Mouse (Mus musculus) kidney, embryonic 16.5 days (tissue): Measurements from ENCODE around the gene Ppp3ca. TPM values are rescaled to one million over a fixed set of nuclear protein-coding genes. Genes with fewer than 3 reads are reported as not detected.

Source experiments
- ATAC-seq: fragments of 200-750 bp; cut with Nextera tagmentation; 2 replicates; pipeline ENCODE4 v1.8.0; 2017; ENCODE audit warnings: moderate TSS enrichment; ENCODE audit not compliant: low FRiP score, low TSS enrichment
- H3K27ac ChIP-seq: fragments of 300-500 bp; sonication (generic); 2 replicates; pipeline ENCODE4 v1.5.1; 2014; ENCODE audit warnings: low read length
- H3K27me3 ChIP-seq: fragments of 300-500 bp; sonication (generic); 2 replicates; pipeline ENCODE4 v1.6.1; 2014; ENCODE audit warnings: low read length, control low read depth, mixed read lengths; ENCODE audit not compliant: insufficient read depth
- H3K36me3 ChIP-seq: fragments of 300-500 bp; sonication (generic); 2 replicates; pipeline ENCODE4 v1.6.1; 2014; ENCODE audit warnings: low read length, control low read depth, mixed read lengths; ENCODE audit not compliant: insufficient read depth
- H3K4me1 ChIP-seq: fragments of 300-500 bp; sonication (generic); 2 replicates; pipeline ENCODE4 v1.6.1; 2014; ENCODE audit warnings: low read length, control low read depth, mixed read lengths; ENCODE audit not compliant: insufficient read depth
- H3K4me2 ChIP-seq: fragments of 300-500 bp; sonication (generic); replicated peaks from 2 replicates; pipeline ENCODE4 v1.6.1; 2014; ENCODE audit warnings: low read depth, low read length
- H3K4me3 ChIP-seq: fragments of 300-500 bp; sonication (generic); 2 replicates; pipeline ENCODE4 v1.5.1; 2014; ENCODE audit warnings: mild to moderate bottlenecking, low read length
- H3K9ac ChIP-seq: fragments of 300-500 bp; sonication (generic); replicated peaks from 2 replicates; pipeline ENCODE4 v1.6.1; 2014; ENCODE audit warnings: low read length
- H3K9me3 ChIP-seq: fragments of 300-500 bp; sonication (generic); 2 replicates; pipeline ENCODE4 v1.6.1; 2016; ENCODE audit warnings: low read length, control low read depth
- WGBS: fragments of 180-500 bp; shearing (Covaris S2); extraction: QIAGEN DNeasy Blood & Tissue Kit; methylation state at CpG from one replicate; pipeline ENCODE4 v1.1.7; 2014; 5-methylcytosine and 5-hydroxymethylcytosine counted together
- polyA plus RNA-seq: library from polyadenylated mRNA; unstranded; fragments of >200 nt; fragmentation: Nextera tagmentation; extraction: Ambion mirVana; gene quantifications from 2 replicates; pipeline ENCODE4 v1.2.1, GENCODE M21; 2015

Gene Ppp3ca
- polyA plus RNA-seq, 1 experiment from 2014 or later: 50.7 TPM

GRCm38 (mm10) chr3:136899744-136900143 lies 229.8 kb downstream of the Ppp3ca start:
- 82% methylated on average over 2 of the region's 2 CpGs for WGBS
- no peak for ATAC-seq
- Histone ChIP-seq H3K36me3 (0 out of 2 replicates have a peak, but pooled peaks cover 11% of the 10 kb centered on the region), H3K4me1 (no peaks in the 10 kb centered on the region), H3K9me3 (no peaks in the 10 kb centered on the region), H3K27me3 (no peaks in the 10 kb centered on the region), H3K4me3 (no peak overlapping the region), H3K4me2 (no peak overlapping the region), H3K27ac (no peak overlapping the region), H3K9ac (no peak overlapping the region)

- 89% methylated on average over 6 of the region's 6 CpGs for WGBS
Measured at GRCm38 (mm10) chr3:136900986-136901385, 231.1 kb downstream of the Ppp3ca start.

GRCm38 (mm10) chr3:136902776-136903175 lies 232.9 kb downstream of the Ppp3ca start:
- no peaks in the 10 kb centered on the region for H3K27me3 ChIP-seq
- WGBS: 97% methylated on average over 18 of the region's 18 CpGs

More at GRCm38 (mm10) chr3:136900986-136901385, 231.1 kb downstream of the Ppp3ca start:
- Histone ChIP-seq H3K4me1 (no peaks in the 10 kb centered on the region), H3K27ac (no peak overlapping the region), H3K4me2 (no peak overlapping the region), H3K9me3 (no peaks in the 10 kb centered on the region), H3K9ac (no peak overlapping the region), H3K27me3 (no peaks in the 10 kb centered on the region), H3K4me3 (no peak overlapping the region), H3K36me3 (peaks cover 8% of the 10 kb centered on the region; the same call in 1 of the 2 replicates)
- no peak for ATAC-seq

GRCm38 (mm10) chr3:136905577-136905976 lies 235.7 kb downstream of the Ppp3ca start:
- Histone ChIP-seq H3K4me2 (no peak overlapping the region), H3K36me3 (peaks cover 5% of the 10 kb centered on the region; the same call in 1 of the 2 replicates), H3K9ac (no peak overlapping the region), H3K4me1 (peaks cover under 1% of the 10 kb centered on the region; the same call in 1 of the 2 replicates), H3K9me3 (no peaks in the 10 kb centered on the region), H3K27me3 (no peaks in the 10 kb centered on the region), H3K27ac (no peak overlapping the region), H3K4me3 (no peak overlapping the region)
- WGBS: 90% methylated on average over 1 of the region's 1 CpGs
- ATAC-seq: no peak

More at GRCm38 (mm10) chr3:136902776-136903175, 232.9 kb downstream of the Ppp3ca start:
- no peak overlapping the region for H3K4me3 ChIP-seq
- H3K9ac ChIP-seq: no peak overlapping the region
- no peak for ATAC-seq
- peaks cover 5% of the 10 kb centered on the region; the same call in 1 of the 2 replicates for H3K36me3 ChIP-seq
- no peaks in the 10 kb centered on the region for H3K4me1 ChIP-seq
- H3K9me3 ChIP-seq: no peaks in the 10 kb centered on the region
- no peak overlapping the region for H3K27ac ChIP-seq
- no peak overlapping the region for H3K4me2 ChIP-seq

DNA sequence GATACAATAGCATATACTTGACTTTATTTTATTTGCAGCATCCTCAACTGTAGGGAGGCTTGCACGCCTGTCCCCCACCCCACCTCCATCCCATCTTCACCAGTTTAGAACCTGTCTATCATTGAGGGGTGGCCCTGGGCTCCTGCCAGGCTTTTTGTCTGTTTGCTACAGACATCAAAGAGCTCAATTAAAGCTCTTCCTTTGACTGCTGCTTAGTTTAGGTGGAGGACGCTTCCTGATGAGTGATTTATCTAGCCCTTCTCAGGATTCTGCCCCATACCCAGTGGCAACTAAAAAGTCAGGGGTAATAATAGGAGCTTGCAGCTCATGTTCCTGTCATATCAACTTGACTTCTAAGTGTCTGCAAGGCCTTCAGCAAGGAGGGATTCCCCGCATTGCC lies 239.6 kb downstream of the Ppp3ca start:
- Histone ChIP-seq H3K4me3 (no peak overlapping the region), H3K9me3 (no peaks in the 10 kb centered on the region), H3K27me3 (no peaks in the 10 kb centered on the region), H3K4me1 (peaks cover 6% of the 10 kb centered on the region; the same call in 1 of the 2 replicates), H3K9ac (no peak overlapping the region), H3K27ac (no peak overlapping the region), H3K36me3 (no peaks in the 10 kb centered on the region; the same call in 1 of the 2 replicates), H3K4me2 (no peak overlapping the region)
- no peak for ATAC-seq
- WGBS: 51% methylated on average over 3 of the region's 3 CpGs

DNA sequence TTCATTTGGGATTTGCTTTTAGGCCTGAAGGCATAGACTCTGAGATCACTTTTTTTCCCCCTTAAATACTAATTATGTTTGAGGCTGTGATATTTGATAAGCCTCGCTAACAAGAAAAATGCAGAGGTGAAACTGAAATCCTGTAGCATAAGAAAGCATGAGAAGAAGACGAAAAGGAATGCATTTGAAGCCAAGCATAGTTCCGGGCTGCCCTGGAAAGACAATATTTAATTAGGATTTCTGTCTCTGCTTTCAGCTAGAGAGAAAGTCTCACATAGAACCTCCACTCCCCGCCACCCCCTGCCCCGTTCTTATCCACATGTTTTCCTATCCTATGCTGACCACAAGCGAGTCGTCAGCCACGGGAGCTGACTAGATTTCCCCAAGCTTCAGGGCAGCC lies 241.4 kb downstream of the Ppp3ca start:
- H3K4me1 ChIP-seq: peaks cover 6% of the 10 kb centered on the region; the same call in 1 of the 2 replicates
- no peaks in the 10 kb centered on the region for H3K36me3 ChIP-seq
- no peak for ATAC-seq
- no peak overlapping the region for H3K27ac ChIP-seq
- WGBS: 52% methylated on average over 8 of the region's 8 CpGs
- H3K4me3 ChIP-seq: no peak overlapping the region
- H3K9me3 ChIP-seq: no peaks in the 10 kb centered on the region
- H3K27me3 ChIP-seq: no peaks in the 10 kb centered on the region
- H3K9ac ChIP-seq: no peak overlapping the region
- no peak overlapping the region for H3K4me2 ChIP-seq

GRCm38 (mm10) chr3:136917080-136917479 lies 247.2 kb downstream of the Ppp3ca start:
- no peaks in the 10 kb centered on the region for H3K4me1 ChIP-seq
- H3K9me3 ChIP-seq: no peaks in the 10 kb centered on the region
- H3K27ac ChIP-seq: no peak overlapping the region
- H3K27me3 ChIP-seq: no peaks in the 10 kb centered on the region
- 0 out of 2 replicates have a peak, but pooled peaks cover 3% of the 10 kb centered on the region for H3K36me3 ChIP-seq
- H3K9ac ChIP-seq: no peak overlapping the region
- no peak overlapping the region for H3K4me2 ChIP-seq
- no peak for ATAC-seq
- 93% methylated on average over 7 of the region's 7 CpGs for WGBS
- no peak overlapping the region for H3K4me3 ChIP-seq

DNA sequence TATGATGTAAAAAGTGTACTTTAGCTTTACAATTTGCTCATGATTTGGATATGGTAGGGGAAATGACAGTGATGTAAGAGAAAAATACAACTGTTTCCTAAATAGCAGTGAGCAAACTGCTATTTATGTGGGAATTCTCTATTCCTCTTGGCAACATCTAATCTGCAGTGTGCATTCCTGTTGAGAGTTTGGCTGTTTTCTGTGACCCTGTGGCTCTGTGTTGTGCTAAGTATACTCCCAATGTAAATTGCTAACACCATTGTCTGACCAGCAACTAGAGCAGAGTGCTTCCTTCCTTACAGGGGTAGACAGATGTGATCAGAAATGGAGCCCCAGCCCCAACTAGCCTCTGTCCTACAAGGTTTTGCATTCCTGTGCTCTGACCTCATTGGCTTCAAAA lies 263.1 kb downstream of the Ppp3ca start:
- no peaks in the 10 kb centered on the region for H3K27me3 ChIP-seq
- H3K27ac ChIP-seq: no peak overlapping the region
- H3K4me1 ChIP-seq: no peaks in the 10 kb centered on the region
- H3K4me2 ChIP-seq: no peak overlapping the region
- no peak overlapping the region for H3K4me3 ChIP-seq
- peaks cover 22% of the 10 kb centered on the region for H3K36me3 ChIP-seq
- no peak overlapping the region for H3K9ac ChIP-seq
- H3K9me3 ChIP-seq: no peaks in the 10 kb centered on the region
- no peak for ATAC-seq

DNA sequence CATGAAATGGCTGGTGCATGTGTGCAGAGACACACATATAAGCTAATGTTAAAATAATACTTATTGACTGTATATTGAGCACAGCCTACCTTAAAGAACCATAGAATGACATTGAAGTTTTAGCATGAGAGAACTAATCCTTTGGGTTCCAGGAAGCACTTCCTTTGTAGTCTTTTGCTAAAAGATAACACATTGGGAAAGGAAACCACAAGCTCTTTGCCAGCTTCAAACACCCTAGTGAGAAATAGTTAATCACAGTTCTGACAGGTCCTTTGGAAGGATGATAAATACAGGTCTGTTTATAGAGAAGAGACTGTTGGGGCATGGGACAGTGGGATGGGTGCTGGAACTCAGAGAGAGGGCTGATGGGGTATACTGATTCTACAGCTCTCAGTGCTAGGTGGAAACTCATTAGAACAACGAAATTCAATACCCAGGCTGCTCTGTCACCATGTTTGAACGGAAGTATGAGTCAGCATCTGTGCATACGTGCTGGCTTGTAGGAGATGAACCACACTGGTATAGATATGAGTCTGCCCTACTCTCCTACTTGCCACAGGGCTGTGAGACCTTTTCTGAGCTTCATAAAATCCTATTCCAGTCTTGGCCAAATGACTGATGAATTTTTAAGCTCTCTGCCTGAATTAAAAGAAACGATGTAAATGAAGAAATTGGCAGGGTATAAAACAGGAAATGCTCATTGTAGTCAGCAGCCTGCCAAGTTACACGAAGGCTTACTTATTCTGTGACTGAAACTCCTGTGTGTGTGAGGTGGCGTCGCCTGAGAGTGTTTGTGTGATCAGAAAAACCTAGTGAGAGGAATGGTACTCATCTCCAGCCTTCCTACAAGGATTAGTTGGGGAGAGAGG lies 271.0 kb downstream of the Ppp3ca start:
- WGBS: 52% methylated on average over 7 of the region's 7 CpGs
- Histone ChIP-seq H3K27me3 (no peaks in the 10 kb centered on the region), H3K4me3 (no peak overlapping the region), H3K9me3 (no peaks in the 10 kb centered on the region), H3K27ac (no peak overlapping the region), H3K4me2 (no peak overlapping the region), H3K4me1 (peaks cover 5% of the 10 kb centered on the region; the same call in 1 of the 2 replicates), H3K36me3 (0 out of 2 replicates have a peak, but pooled peaks cover 5% of the 10 kb centered on the region), H3K9ac (no peak overlapping the region)
- no peak for ATAC-seq

DNA sequence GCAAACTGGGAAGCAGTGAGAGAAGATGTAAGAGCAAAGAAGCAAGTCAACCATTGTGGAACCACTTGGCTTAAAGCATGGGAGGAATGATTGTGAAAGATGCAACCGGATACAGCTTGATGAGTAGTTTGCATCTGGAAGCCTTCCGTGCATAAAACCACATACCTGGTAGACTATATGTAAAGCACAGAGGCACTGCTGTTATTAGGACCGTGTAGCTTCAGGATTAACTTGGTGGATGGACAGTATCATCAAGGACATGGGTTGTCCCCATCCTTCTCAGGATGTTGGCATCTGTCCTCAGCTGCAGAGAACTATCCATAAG lies 271.6 kb downstream of the Ppp3ca start:
- no peaks in the 10 kb centered on the region for H3K9me3 ChIP-seq
- no peak overlapping the region for H3K4me3 ChIP-seq
- H3K4me2 ChIP-seq: no peak overlapping the region
- WGBS: 83% methylated on average over 3 of the region's 3 CpGs
- H3K9ac ChIP-seq: no peak overlapping the region
- H3K4me1 ChIP-seq: peaks cover 5% of the 10 kb centered on the region; the same call in 1 of the 2 replicates
- H3K27me3 ChIP-seq: no peaks in the 10 kb centered on the region
- ATAC-seq: no peak
- H3K27ac ChIP-seq: no peak overlapping the region
- 0 out of 2 replicates have a peak, but pooled peaks cover 5% of the 10 kb centered on the region for H3K36me3 ChIP-seq
